Comparison of ENCODE assay signal across 14 mouse cellular contexts in the genomic region with DNA sequence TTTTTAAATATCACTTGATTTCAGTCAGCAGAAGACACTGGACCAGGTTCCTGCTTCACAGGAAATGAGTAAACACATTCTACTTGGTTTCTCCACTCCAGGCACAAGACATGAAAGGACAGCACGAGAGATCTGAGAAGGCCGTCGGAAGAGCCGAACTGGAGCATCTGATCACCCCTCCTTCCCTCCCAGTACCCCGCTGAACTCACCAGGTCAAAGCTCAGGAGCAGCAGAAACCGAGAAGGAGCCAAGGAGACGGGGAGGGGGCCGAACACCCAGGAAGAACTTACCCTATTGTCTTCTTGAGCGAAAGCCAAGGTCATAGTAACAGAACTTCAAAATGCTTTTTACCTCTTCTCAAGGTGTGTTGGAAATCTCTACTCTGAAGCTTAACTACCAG.
"Had no signal": no experiment of that assay in that cellular context is flagged by ENCODE, and none has a peak within 500 bp of the region (broad histone marks: within the 10 kb centered on the region; RNA-seq: fewer than 3 reads in every experiment).

No protein-coding gene starts in this region.

- ATAC-seq: intestine, embryonic 16.5 days; midbrain, embryonic 15.5 days had no signal

- DNase-seq: lung, postnatal 14 days; right cerebral cortex, adult 18-20 months; right cerebral cortex, postnatal 25 days; thymus, postnatal 36 days had no signal

- H3K9ac ChIP-seq: lung, embryonic 15.5 days; midbrain, embryonic 15.5 days; neural tube, embryonic 13.5 days had no signal

- H3K4me3 ChIP-seq: left cerebral cortex, adult 2 months; limb, embryonic 10.5 days; lung, embryonic 15.5 days; megakaryocyte, embryonic 14.5 days; midbrain, embryonic 15.5 days; neural tube, embryonic 13.5 days had no signal

- H3K36me3 ChIP-seq: limb, embryonic 10.5 days; lung, embryonic 15.5 days; midbrain, embryonic 15.5 days; neural tube, embryonic 13.5 days had no signal

- H3K27ac ChIP-seq: left cerebral cortex, adult 2 months; limb, embryonic 10.5 days; lung, embryonic 15.5 days; macrophage; midbrain, embryonic 15.5 days; neural tube, embryonic 13.5 days had no signal

- H3K4me1 ChIP-seq: lung, embryonic 15.5 days; megakaryocyte, embryonic 14.5 days; midbrain, embryonic 15.5 days; neural tube, embryonic 13.5 days had no signal

- H3K27me3 ChIP-seq: lung, embryonic 15.5 days; megakaryocyte, embryonic 14.5 days; midbrain, embryonic 15.5 days; neural tube, embryonic 13.5 days had no signal

- H3K4me2 ChIP-seq: liver, embryonic 11.5 days; lung, embryonic 15.5 days; midbrain, embryonic 11.5 days; midbrain, embryonic 15.5 days; neural tube, embryonic 13.5 days had no signal

- H3K9me3 ChIP-seq: limb, embryonic 10.5 days; lung, embryonic 15.5 days; megakaryocyte, embryonic 14.5 days; midbrain, embryonic 15.5 days had no signal
